Mouse (Mus musculus) heart, postnatal 36 days (tissue): ENCODE data around the gene Gramd4. TPM values are rescaled to one million over a fixed set of nuclear protein-coding genes. Genes with fewer than 3 reads are reported as not detected.
A peak's percentile ranks its signal among the peaks of the same experiment; 100 is the strongest.
"Not testable (repeated sequence)": the region's sequence is repeated elsewhere in the genome, so short reads cannot be mapped to it uniquely, and the experiment has no call there.

Experiments used
- DNase-seq, 2 experiments: peaks; one replicate each; pipeline ENCODE4 v3.0.0; 2021 to 2022
- intact Hi-C: fragments of 180-260 bp; cut with DNase I; formaldehyde crosslinking; loops from one replicate; pipeline ENCODE4 v1.15.1; 2025
- total RNA-seq, 2 experiments: library from RNA; stranded (reverse); gene quantifications; 2 replicates each; pipeline ENCODE4 v1.2.3; 2021

Gramd4 gene
- total RNA-seq, 2 experiments from 2014 or later: 29.6 to 35.3 TPM

DNA sequence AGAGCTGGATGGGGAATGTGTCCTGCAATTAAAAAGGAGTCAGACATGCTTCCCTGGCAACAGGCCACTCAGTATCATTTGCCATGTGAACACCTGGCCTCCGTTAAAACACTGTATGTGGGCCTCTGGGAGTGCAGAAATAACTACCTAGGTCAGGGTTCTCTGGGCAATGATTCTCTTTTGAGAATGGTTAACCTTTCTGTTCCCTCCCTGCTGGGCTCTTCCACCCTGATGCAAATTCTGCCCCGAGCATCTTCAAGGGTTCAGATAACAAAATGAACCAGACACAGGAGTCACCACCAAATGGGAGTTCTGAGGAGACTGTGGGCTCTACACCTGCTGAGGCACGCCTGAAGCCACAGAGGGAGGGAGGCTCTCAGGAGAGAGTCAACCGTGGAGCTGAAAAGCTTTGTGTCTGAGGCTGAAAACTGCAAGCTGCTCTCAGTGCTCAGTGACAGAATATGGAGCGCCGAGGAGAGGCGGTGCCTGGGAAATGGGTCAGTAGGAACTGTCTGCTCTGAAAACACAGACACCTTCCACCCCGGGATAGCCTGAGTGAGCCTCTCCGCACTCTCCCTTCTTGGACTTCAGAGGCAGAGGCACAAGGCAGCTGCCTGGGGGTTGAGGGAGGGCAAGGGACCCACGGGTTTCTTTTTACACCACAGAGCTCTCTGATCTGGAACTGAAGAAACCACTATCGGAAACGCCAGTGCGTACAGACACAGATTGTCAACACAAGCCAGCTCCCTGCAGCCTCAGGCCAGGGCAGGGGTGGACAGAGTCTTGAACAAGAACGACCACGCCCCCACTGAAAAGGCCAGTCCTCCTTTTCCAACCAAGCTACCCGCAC is 115.9 kb downstream of the Gramd4 start:
- intact Hi-C loops: loop anchor here (10.0 kb wide), 1 partner anchor 931 kb away; no protein-coding TSS in a partner anchor

DNA sequence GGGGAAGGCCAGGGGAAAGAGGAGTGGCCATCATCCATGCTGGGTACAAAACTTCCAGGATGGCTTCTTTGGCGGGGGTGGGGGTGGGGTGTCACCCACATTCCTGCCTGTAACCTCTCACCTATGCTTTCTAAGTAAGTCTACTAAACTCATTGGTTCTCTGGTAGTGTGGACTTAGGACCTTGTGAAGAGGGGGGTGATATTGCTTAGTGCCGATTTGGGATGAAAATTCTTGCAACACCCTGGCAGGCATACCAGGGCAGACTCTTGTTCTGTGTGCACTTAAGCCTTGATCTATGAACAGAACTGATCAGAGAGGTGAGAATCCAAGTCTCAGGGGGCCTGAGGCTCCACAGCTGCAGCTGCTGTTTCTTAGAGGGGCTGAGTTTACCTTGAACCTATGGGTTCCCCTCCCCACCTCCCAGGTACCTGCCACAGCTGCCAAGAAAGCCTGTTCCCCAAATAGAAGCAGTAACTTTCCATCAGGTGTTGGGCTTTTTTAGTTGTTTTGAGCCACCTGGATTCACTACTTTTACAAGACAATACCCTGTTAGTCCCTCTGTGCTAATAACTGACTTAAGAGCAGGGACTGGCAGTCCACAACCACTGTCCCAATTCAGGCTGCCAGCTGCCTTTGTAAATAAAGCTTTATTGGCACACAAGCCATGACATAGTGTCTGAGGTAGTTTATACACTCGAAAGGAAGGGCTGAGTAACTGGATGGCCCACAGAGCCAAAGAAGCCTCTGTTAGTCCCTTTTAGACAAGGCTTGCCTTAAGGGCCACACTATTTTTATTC is 118.0 kb downstream of the Gramd4 start:
- no peak for DNase-seq

More for the DNA sequence above, 115.9 kb downstream of the Gramd4 start:
- DNase-seq: peak in 1 of 2 experiments; percentile 27

DNA sequence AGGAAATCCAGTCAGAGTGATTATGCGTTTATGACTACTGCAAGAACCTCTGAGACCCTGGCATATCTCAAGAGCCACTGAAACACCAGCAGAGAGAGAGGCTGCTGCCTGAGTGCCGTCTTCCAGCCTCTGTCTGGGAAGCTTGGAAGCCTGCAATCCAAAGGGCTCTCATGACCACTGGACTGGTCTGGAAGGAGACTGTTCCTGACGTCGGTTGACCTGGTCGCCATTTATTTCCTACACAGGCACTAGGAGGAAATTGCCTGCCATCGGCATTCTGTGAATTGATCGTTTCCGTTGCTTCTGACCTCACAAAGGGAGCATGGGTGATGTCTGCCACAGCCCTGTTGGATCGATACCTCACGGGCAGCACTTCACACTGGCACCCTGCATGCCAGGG is 118.7 kb downstream of the Gramd4 start:
- intact Hi-C loops: loop anchor here (5.0 to 10.0 kb wide), 2 partner anchors 34 to 929 kb away; no protein-coding TSS in a partner anchor
- no peak for DNase-seq

More for the DNA sequence above, 118.0 kb downstream of the Gramd4 start:
- intact Hi-C loops: loop anchor here (5.0 to 10.0 kb wide), 2 partner anchors 33 to 929 kb away; no protein-coding TSS in a partner anchor

DNA sequence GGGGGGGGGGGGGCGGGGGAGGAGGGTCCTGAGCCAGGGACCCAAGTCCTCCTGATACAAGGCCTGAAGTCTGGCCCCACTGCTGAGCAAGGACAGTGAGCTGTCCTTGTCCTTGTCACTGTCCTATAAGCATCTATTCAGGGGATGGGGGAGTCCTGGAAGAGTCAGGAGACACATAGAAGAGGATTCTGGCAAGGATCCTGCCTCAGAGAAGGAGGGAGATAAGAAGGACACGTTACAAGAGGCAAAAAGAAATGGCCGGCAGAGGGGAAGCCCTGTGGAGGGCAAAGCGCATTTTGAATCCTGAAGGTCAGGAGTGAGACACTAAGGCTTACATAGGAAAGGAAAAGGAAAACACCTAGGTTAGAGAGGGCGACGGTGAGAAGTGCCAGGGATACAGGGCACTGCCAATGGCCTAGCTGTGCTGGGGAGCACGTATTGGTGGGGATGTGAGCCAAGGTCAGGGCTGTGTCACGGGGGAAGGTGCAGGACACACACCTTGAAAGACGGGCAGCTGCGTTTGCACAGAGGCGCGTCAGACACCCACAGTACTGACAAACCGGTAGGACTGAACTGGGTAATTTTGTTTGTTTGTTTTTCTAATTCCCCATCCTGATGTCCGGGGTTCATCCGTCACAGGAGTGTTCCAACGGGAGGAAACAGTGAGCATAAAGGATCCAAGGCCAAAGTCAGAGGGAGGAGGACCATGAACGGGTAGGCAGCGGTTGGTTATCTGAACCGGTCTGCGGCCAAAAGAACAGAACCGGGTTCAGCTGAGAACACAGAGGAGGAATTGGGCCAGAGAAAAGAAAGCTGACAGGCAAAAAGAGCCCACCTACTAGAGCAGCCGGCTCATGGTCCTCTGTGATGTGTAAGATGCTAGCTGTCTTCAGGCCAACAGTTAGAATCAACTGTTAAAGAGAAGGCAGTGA is 119.5 kb downstream of the Gramd4 start:
- DNase-seq: no peak
- intact Hi-C loops: loop anchor here (5.0 to 10.0 kb wide), 2 partner anchors 35 to 928 kb away; no protein-coding TSS in a partner anchor

DNA sequence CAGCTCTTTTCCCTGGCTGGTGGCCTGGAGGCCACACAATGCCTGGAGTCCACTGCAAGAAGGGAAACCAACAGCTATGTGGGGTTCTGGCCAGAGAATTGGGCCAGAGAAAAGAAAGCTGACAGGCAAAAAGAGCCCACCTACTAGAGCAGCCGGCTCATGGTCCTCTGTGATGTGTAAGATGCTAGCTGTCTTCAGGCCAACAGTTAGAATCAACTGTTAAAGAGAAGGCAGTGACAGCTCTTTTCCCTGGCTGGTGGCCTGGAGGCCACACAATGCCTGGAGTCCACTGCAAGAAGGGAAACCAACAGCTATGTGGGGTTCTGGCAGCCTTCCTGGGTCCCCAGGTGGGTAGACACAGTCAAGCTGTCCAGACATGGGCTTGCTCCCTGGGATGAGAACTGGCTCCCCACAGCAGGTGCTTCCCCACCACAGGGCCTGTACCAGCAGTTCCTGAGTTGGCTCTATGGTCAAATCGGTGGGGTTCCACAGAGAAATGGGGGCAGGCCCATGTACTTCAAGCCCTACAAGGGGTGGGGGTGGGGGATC is 120.3 kb downstream of the Gramd4 start:
- DNase-seq: not testable (repeated sequence)
- intact Hi-C loops: loop anchor here (5.0 to 10.0 kb wide), 2 partner anchors 35 to 927 kb away; no protein-coding TSS in a partner anchor

DNA sequence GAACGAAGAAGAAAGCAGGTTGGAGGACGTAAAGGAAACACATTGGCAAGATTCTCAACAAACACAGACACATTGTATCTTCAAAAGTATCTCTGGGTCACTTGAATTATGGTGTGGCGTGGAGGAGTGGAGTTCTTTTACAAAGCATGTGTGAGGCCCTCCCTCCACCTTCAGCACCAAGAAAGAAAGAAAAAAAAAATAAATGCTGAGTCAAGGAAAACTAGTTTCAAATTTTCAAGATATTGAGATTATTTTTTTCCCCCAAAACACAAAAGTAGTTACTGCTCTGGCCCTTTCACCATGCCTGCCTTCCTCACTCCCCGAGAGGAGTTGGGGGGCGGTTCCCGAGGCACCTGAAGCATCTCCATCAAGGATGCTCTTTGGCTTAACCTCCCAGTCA is 121.1 kb downstream of the Gramd4 start:
- intact Hi-C loops: loop anchor here (5.0 to 10.0 kb wide), 2 partner anchors 36 to 926 kb away; no protein-coding TSS in a partner anchor

DNA sequence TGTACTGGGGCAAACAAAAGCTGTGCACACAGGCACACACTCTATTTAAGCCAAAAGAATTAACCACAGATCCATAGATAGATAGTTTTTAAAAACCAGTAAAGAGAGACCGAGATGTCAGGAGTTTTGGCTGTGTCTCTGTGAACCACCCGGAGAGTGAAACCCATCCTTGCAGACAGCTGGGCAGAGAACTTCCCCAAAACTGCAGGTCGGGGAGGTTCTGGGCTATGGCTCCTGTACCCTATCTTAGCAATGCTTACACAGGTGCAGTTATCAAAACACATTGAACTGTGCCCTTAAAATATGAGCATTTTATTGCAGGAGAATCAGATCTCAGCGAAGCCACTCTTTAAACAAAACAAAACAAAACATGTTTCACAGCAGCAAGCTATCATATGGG is 122.9 kb downstream of the Gramd4 start:
- intact Hi-C loops: no loop called here
- no peak for DNase-seq

More for the DNA sequence above, 121.1 kb downstream of the Gramd4 start:
- no peak for DNase-seq

DNA sequence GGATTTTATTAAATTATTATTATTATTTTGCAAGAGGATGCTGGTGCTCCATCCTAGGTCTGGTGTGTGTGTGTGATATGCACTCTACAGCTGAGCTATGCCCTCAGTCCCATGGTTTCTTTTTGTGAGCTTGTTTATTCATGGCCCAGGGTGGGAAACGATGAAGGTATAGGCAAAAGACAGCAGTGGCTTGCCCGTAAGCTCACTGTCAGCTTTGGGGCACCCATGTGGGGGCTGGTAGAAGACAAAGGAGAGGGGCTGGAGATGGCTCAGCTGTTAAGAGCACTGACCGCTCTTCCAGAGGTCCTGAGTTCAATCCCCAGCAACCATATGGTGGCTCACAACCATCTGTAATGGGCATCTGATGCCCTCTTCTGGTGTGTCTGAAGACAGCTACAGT is 123.8 kb downstream of the Gramd4 start:
- intact Hi-C loops, DNase-seq: not testable (repeated sequence)

DNA sequence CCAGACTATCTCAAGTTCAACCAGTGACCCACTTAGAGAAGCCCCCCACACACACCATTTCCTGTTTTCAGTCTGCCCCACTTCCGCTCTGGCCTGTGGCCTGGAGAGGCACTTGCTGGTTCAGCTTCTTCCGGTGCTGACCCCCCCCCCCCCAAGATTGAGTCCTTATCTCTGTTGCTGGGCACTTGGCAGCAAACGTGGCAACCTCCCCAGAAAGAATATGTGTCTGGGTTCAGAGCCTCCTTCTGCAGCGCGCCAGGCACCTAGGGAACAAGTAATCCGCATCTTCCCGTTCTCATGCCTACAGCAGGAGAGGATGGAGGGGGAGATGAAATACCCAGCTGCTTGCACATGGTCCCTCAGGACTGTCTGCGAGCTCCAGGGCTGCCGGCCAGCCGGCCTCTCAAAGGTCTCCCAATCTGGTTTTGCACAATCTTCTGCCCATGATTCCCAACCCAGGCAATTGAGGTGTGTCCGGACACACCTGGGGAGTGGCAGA is 124.5 kb downstream of the Gramd4 start:
- intact Hi-C loops: no loop called here
- DNase-seq: peak; percentile 55 to 73

DNA sequence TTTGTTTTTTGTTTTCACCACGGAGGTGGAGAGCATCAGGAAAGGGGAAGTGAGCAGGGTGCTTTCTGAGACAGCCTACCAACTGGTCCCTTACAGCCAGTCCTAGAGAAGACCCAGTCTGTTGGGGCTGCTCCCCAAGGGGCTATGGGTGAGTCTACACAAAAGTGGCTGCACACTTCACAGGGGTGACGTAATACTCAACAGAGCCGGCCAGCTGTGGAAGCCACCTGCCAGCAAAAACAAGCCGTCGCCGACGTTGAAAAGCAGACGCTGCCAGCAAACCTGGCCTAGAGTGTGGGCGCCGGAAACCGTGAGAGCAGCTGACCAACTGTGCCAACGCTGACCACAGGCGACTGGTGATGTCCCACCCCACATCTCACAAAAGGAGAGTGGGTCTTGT is 125.2 kb downstream of the Gramd4 start:
- DNase-seq: peak; percentile 74 to 82
- intact Hi-C loops: no loop called here

DNA sequence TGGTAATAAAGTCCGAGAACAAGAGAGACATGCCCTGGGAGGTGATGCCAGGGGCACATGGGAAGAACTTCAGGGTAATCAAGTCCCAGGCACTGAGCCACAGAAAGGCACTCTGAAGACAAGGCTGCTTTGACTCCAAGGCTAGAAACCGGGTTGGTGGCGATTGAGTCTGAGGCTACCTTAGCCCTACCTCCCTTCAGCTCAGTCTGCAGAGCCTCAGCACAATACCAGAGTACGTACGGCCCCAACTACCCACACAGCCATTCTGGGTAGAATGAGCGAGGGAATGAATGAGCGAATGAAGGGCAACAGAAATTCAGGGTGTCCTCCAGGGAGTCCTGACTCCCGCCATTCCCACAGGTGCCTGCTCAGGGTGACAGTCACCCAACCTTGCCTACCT is 126.0 kb downstream of the Gramd4 start:
- no peak for DNase-seq
- intact Hi-C loops: no loop called here

DNA sequence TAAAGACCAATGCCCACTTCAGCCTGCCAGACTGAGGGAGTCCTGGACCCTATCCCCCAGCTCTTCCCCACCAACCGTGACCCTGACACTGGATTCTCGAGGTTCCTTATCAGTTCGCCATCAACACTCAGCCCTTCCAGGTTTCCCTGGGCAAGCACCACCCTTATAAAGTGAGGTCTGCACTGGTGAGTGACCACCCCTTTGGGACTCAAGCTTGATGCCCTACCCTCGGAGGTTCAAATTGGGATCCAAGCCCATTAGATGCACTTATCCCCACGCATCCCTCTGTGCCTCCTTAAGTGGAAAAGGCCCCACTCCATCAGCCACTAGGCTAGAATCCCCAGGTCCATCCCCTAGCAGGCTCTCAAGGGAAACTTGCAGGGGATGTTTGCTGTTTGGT is 126.6 kb downstream of the Gramd4 start:
- DNase-seq: no peak
- intact Hi-C loops: no loop called here

DNA sequence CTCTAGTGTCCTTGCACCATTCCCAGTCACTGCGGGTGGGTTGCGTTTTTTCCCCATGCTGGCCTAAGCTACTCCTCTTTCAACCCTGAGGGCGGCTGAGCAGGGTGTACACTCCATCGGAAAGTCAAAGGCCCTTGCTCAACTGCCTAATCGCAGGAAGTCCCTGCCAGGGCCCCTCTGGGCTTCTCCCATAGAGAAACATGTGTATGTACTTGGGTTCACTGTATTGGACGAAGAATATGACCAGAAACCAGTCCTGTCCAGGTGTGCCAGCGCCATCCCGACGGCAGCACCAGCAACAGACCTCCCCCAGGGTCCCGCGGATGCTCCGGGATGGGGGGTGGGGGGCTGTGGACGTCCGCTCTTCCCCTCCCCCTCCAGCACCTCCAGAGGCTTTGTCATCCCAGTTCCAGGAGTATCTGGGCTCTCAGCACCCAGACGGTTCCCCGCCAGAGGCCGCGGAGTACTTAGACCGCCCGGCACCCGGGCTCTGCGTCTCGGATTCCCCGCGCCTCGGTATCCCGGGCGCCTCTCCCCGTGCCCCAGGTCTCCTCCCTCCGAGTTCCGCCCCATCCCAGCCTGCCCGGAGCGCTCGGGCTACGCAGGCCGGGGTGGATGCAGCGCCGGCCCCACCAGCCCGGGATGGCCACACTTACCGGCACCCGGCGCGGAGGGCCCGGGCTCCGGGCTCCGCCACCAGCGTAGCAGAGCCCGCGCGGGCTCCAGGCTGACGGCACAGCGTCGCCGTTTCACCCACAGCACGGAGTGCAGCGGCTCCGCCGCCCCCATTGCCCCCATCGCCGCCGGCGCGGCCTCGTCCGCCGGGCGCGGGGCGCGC is 127.6 kb downstream of the Gramd4 start:
- intact Hi-C loops: loop anchor here (5.0 kb wide), 1 partner anchor 42 kb away; no protein-coding TSS in a partner anchor
- peak; percentile 58 to 79 for DNase-seq

DNA sequence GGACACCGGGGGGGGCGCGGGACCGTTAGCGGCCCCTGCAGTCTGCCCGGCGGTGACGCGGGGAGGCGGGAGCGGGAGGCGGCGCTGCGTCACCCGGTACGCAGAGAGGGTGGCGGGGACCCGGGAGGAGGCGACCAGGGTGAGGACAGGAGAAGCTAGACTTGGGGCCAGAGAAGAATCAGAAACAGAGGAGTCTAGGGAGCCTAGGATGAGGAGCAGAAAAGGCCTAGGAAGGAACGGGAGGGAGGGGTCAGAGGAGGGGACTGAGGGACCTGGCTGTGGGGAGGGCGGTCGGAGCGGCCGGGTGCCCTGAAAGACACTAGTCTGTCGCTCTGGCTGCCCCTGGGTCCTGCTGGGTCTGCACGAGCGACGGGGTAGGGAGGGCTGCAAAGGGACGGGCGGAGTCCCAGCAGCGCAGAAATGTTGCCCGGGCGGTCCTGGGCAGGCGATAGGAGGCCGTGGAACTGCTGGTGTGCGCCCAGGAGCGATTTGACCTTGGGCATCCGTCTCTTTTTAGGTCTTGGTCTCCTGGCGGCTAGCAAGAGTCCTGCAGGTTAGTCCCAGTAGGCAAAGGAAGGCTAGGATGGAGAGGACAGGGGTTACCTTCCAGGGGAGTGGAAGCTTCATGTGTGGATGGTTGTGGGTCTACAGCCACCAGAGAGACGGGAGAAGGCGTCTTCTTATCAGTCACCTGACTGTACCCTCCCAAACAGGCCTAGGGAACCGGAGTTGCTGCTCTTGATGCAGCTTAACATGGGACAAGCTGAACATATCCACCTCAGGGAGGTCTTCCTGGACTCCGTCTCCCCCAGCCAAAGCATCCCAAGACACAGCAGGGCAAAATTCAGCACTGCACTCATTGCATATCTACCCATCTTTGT is 128.4 kb downstream of the Gramd4 start, which contains the start of gene Cerk:
Gene Cerk, minus strand, starts transcription at position 453 of the 881 bp plus-strand sequence.
- intact Hi-C loops: loop anchor here (5.0 kb wide), 1 partner anchor 41 kb away; no protein-coding TSS in a partner anchor
- peak; percentile 88 to 90 for DNase-seq

DNA sequence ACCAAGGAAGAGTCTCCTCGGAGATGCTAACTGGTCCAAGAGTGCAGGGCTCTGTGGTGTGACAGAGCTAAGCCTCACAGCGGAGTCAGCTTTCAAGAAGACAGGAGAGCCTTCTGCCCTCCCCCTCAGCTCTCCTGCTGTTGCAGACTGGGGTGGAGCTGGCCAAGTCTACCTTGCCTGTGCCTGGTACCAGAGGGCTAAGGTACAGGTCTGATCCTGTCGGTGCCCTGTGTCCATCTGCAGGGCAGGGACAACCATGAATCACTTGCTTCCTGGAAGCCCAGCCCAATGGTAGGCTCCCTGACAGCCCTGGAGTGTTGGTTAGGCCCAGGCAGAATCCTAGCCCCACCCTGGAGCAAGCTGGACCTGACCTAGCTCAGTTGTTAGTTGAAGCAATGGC is 129.2 kb downstream of the Gramd4 start:
- no peak for DNase-seq
- intact Hi-C loops: loop anchor here (5.0 kb wide), 1 partner anchor 41 kb away; no protein-coding TSS in a partner anchor
